Mouse (Mus musculus) layer of hippocampus, adult 11-12 months (tissue): ENCODE data around the gene Cdx2.

Source experiments
- DNase-seq: peaks from one replicate; pipeline ENCODE4 v3.0.0; 2022; ENCODE audit warnings: low spot score

Cdx2 gene

GRCm38 (mm10) chr5:147306638-147307397, at the start of gene Cdx2:
TSS of gene Cdx2 (minus strand) at chr5:147307270.
- no peak for DNase-seq

- DNase-seq: no peak
These were observed 49.4 kb upstream of the Cdx2 start for GRCm38 (mm10) chr5:147356260-147357055.

GRCm38 (mm10) chr5:147355788-147356187, 48.7 kb upstream of the Cdx2 start:
- no peak for DNase-seq

- DNase-seq: no peak
These were observed 47.9 kb upstream of the Cdx2 start for GRCm38 (mm10) chr5:147354985-147355384.

- DNase-seq: peak; percentile 72
These were observed 47.2 kb upstream of the Cdx2 start for GRCm38 (mm10) chr5:147354161-147354780.

- DNase-seq: no peak
These were observed 44.9 kb upstream of the Cdx2 start for GRCm38 (mm10) chr5:147351931-147352330.

GRCm38 (mm10) chr5:147345981-147346380, 38.9 kb upstream of the Cdx2 start:
- DNase-seq: no peak

- DNase-seq: no peak
These were observed 36.8 kb upstream of the Cdx2 start for GRCm38 (mm10) chr5:147343904-147344303.

- no peak for DNase-seq
These were observed 35.8 kb upstream of the Cdx2 start for GRCm38 (mm10) chr5:147342901-147343300.

GRCm38 (mm10) chr5:147340741-147341414, 33.8 kb upstream of the Cdx2 start:
- DNase-seq: no peak

GRCm38 (mm10) chr5:147339560-147339959, 32.5 kb upstream of the Cdx2 start:
- DNase-seq: no peak

- no peak for DNase-seq
These were observed 31.9 kb upstream of the Cdx2 start for GRCm38 (mm10) chr5:147338967-147339366.

- no peak for DNase-seq
These were observed 25.6 kb upstream of the Cdx2 start for GRCm38 (mm10) chr5:147332711-147333110.

- DNase-seq: peak; percentile 70
These were observed 24.5 kb upstream of the Cdx2 start for GRCm38 (mm10) chr5:147331547-147331946.

GRCm38 (mm10) chr5:147329946-147330345, 22.9 kb upstream of the Cdx2 start:
- no peak for DNase-seq

- no peak for DNase-seq
These were observed 20.6 kb upstream of the Cdx2 start for GRCm38 (mm10) chr5:147327636-147328035.

GRCm38 (mm10) chr5:147325931-147326330, 18.9 kb upstream of the Cdx2 start:
- no peak for DNase-seq

- peak; percentile 54 for DNase-seq
These were observed 16.3 kb upstream of the Cdx2 start for GRCm38 (mm10) chr5:147323237-147323917.

GRCm38 (mm10) chr5:147322183-147322582, 15.1 kb upstream of the Cdx2 start, which contains the start of gene Urad:
TSS of gene Urad (minus strand) at chr5:147322440.
- DNase-seq: no peak

GRCm38 (mm10) chr5:147319653-147320052, 12.6 kb upstream of the Cdx2 start:
- DNase-seq: peak; percentile 20

GRCm38 (mm10) chr5:147317991-147318390, 10.9 kb upstream of the Cdx2 start:
- DNase-seq: no peak

- no peak for DNase-seq
These were observed 10.3 kb upstream of the Cdx2 start for GRCm38 (mm10) chr5:147317321-147317720.
